Comparison of ENCODE assay signal across 35 mouse cellular contexts in genomic region chr6:27372416-27372815, GRCm38 (mm10).
"Had no signal": no experiment of that assay in that cellular context is flagged by ENCODE, and none has a peak within 500 bp of the region (broad histone marks: within the 10 kb centered on the region; RNA-seq: fewer than 3 reads in every experiment).

No protein-coding gene starts in this region.

- H3K4me1 ChIP-seq: heart, embryonic 12.5 days; heart, embryonic 13.5 days; heart, embryonic 15.5 days; hindbrain, embryonic 10.5 days; hindbrain, embryonic 12.5 days; hindbrain, embryonic 13.5 days; hindbrain, embryonic 15.5 days; intestine, embryonic 15.5 days; kidney, embryonic 15.5 days had no signal

- H3K27ac ChIP-seq: heart, embryonic 13.5 days; heart, embryonic 15.5 days; hindbrain, embryonic 10.5 days; hindbrain, embryonic 12.5 days; hindbrain, embryonic 13.5 days; hindbrain, embryonic 14.5 days; hindbrain, embryonic 15.5 days; hindbrain, postnatal 0 days; intestine, embryonic 15.5 days; kidney, embryonic 15.5 days; kidney, postnatal 0 days; layer of hippocampus, adult 2 months; left cerebral cortex, adult 2 months had no signal

- DNase-seq: heart, postnatal 10 days; heart, postnatal 14 days; heart, postnatal 36 days; heart, postnatal 4 days; kidney, adult 11 months; kidney, adult 18-20 months; kidney, adult 2 months; kidney, adult 8-10 months; kidney, adult 9 months; kidney, postnatal 10 days; kidney, postnatal 14 days; kidney, postnatal 25 days; kidney, postnatal 36 days; kidney, postnatal 4 days; layer of hippocampus, adult 9-11 months; layer of hippocampus, postnatal 36 days had no signal

- ATAC-seq: hindbrain, embryonic 16.5 days; hindbrain, postnatal 0 days; inflammation-experienced regulatory T-cells, adult 6 months; intestine, embryonic 15.5 days; intestine, embryonic 16.5 days; intestine, postnatal 0 days had no signal

- H3K4me3 ChIP-seq: heart, embryonic 12.5 days; heart, embryonic 13.5 days; heart, embryonic 15.5 days; hindbrain, embryonic 10.5 days; hindbrain, embryonic 12.5 days; hindbrain, embryonic 13.5 days; hindbrain, embryonic 15.5 days; intestine, embryonic 15.5 days; kidney, embryonic 15.5 days; layer of hippocampus, adult 2 months; left cerebral cortex, adult 2 months had no signal

- H3K9me3 ChIP-seq: heart, embryonic 12.5 days; heart, embryonic 13.5 days; heart, embryonic 15.5 days; hindbrain, embryonic 10.5 days; hindbrain, embryonic 12.5 days; hindbrain, embryonic 13.5 days; hindbrain, embryonic 15.5 days; intestine, embryonic 15.5 days; kidney, embryonic 15.5 days had no signal

- H3K4me2 ChIP-seq: heart, embryonic 11.5 days; heart, embryonic 12.5 days; heart, embryonic 13.5 days; heart, embryonic 15.5 days; hindbrain, embryonic 12.5 days; hindbrain, embryonic 13.5 days; hindbrain, embryonic 14.5 days; hindbrain, embryonic 15.5 days; intestine, embryonic 15.5 days; kidney, embryonic 15.5 days had no signal

- H3K27me3 ChIP-seq: heart, embryonic 12.5 days; heart, embryonic 13.5 days; heart, embryonic 15.5 days; hindbrain, embryonic 12.5 days; hindbrain, embryonic 13.5 days; hindbrain, embryonic 15.5 days; intestine, embryonic 15.5 days; kidney, embryonic 15.5 days had no signal

- H3K9ac ChIP-seq: heart, embryonic 12.5 days; heart, embryonic 13.5 days; heart, embryonic 15.5 days; hindbrain, embryonic 12.5 days; hindbrain, embryonic 13.5 days; hindbrain, embryonic 14.5 days; hindbrain, embryonic 15.5 days; intestine, embryonic 15.5 days; kidney, embryonic 15.5 days had no signal

- H3K36me3 ChIP-seq: heart, embryonic 12.5 days; heart, embryonic 13.5 days; heart, embryonic 15.5 days; hindbrain, embryonic 10.5 days; hindbrain, embryonic 12.5 days; hindbrain, embryonic 13.5 days; hindbrain, embryonic 15.5 days; intestine, embryonic 15.5 days; kidney, embryonic 15.5 days had no signal
